Comparison of ENCODE assay signal across 8 mouse cellular contexts in genomic region chr14:17405551-17406336, GRCm38 (mm10).
DNase-seq lines count a peak whose midpoint lies in the region; ATAC-seq lines count a peak whose summit lies in the region.

No protein-coding gene starts in this region.

- 79% methylated on average over 2 of the region's 2 CpGs for WGBS in liver, embryonic 11.5 days
- 71% methylated on average over 2 of the region's 2 CpGs for WGBS in neural tube, embryonic 12.5 days

- H3K4me2 ChIP-seq in liver, embryonic 11.5 days, result no peak overlapping the region
- no peak overlapping the region for H3K4me2 ChIP-seq in neural tube, embryonic 12.5 days (replicated peaks)

- no peaks in the 10 kb centered on the region for H3K4me1 ChIP-seq in liver, embryonic 11.5 days (replicated peaks; ENCODE audit: control insufficient read depth, insufficient read depth, low read length)
- no peaks in the 10 kb centered on the region for H3K4me1 ChIP-seq in neural tube, embryonic 12.5 days

- H3K27ac ChIP-seq in liver, embryonic 11.5 days (ENCODE audit: low read depth, low read length), result no peak overlapping the region
- H3K27ac ChIP-seq in neural tube, embryonic 12.5 days, result no peak overlapping the region

- no peaks in the 10 kb centered on the region for H3K27me3 ChIP-seq in liver, embryonic 11.5 days (replicated peaks; ENCODE audit: control insufficient read depth, insufficient read depth, low read length)
- H3K27me3 ChIP-seq in neural tube, embryonic 12.5 days (replicated peaks), result no peaks in the 10 kb centered on the region

- no peaks in the 10 kb centered on the region for H3K36me3 ChIP-seq in liver, embryonic 11.5 days (ENCODE audit: control insufficient read depth, insufficient read depth, low read length)
- H3K36me3 ChIP-seq in neural tube, embryonic 12.5 days, result no peaks in the 10 kb centered on the region

- peak; percentile 15 for DNase-seq in ovary, postnatal 36 days (ENCODE audit: low spot score)
- no peak for DNase-seq in ovary, adult 18-20 months (ENCODE audit: low spot score)
- peak; percentile 72 for DNase-seq in ZHBTc4 (ENCODE audit: low read depth, low spot score)
- DNase-seq in embryo, embryonic 10.5 days (ENCODE audit: low spot score), result peak; percentile 75
- peak; percentile 55 for DNase-seq in induced T-regulatory cell, adult 2 months (ENCODE audit: low read depth)
- no peak for DNase-seq in liver, embryonic 11.5 days (ENCODE audit: low spot score)

- H3K4me3 ChIP-seq in liver, embryonic 11.5 days (ENCODE audit: low read depth, low read length), result no peak overlapping the region
- no peak overlapping the region for H3K4me3 ChIP-seq in neural tube, embryonic 12.5 days

- no peak overlapping the region for H3K9ac ChIP-seq in liver, embryonic 11.5 days (ENCODE audit: low read depth, low read length)
- H3K9ac ChIP-seq in neural tube, embryonic 12.5 days, result no peak overlapping the region

- no peaks in the 10 kb centered on the region for H3K9me3 ChIP-seq in liver, embryonic 11.5 days (ENCODE audit: control insufficient read depth, low read length)
- H3K9me3 ChIP-seq in neural tube, embryonic 12.5 days, result no peaks in the 10 kb centered on the region

- ATAC-seq in liver, embryonic 11.5 days (replicated peaks; ENCODE audit: low FRiP score), result 0 out of 2 replicates have a peak, but pooled peaks have one; percentile 23
- ATAC-seq in neural tube, embryonic 12.5 days (ENCODE audit: low FRiP score, low read depth), result 0 out of 2 replicates have a peak, but pooled peaks have one; percentile 58
- no peak for ATAC-seq in activated CD4-positive, CD25-positive, alpha-beta regulatory T cell, adult 4 months

Comparison
In these comparisons a context has a peak if more than half of its experiments do, and no peak if none do; other contexts are left out.
1. DNase-seq: peak in ovary, postnatal 36 days (single experiment), ZHBTc4 (single experiment), embryo, embryonic 10.5 days (single experiment) and induced T-regulatory cell, adult 2 months (single experiment); none in ovary, adult 18-20 months (single experiment) and liver, embryonic 11.5 days (single experiment).